Mouse (Mus musculus) frontal cortex, adult (tissue): ENCODE results near the gene Clip3.

Source experiments
- ATAC-seq: cut with Nextera tagmentation; 2 replicates; pipeline ENCODE4 v1.9.2; 2017; ENCODE audit warnings: mild to moderate bottlenecking, moderate library complexity, mixed read lengths; ENCODE audit not compliant: low TSS enrichment

Gene Clip3

DNA sequence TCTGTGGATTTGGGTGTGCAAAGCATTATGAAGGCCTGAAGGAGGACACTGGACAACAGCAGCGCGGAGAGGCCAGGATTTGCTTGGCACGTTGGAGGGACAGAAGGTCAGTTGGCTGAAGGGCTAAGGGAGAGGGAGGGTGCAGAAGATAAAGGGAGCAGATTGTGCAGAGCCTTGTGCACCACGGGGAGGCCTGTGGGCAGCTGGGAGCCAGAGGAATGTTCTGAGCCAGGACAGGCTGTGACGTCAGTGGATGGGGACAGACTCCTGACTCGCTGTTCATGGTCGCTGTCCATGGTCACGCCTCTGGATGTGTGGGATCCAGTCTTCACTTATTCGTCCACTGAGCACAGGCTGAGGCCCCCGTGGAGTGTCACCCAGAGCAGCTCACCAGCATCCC, 3.6 kb downstream of the Clip3 start:
- peak; percentile 35; the same call in 1 of the 2 replicates for ATAC-seq

DNA sequence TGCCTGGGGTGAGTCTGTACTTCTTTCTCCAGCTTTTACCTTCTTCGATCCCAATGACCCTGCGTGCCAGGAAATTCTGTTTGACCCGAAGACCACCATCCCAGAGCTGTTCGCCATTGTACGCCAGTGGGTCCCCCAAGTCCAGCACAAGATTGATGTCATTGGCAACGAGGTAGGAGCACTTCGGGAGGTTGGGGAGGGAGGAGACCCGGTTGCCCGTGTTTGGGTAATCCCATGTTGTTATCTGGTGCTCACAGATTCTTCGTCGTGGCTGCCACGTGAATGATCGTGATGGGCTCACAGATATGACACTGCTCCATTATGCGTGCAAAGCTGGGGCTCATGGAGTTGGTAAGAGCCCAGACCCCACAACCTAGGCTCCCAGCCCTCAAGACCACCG, 5.3 kb downstream of the Clip3 start:
- no peak for ATAC-seq

DNA sequence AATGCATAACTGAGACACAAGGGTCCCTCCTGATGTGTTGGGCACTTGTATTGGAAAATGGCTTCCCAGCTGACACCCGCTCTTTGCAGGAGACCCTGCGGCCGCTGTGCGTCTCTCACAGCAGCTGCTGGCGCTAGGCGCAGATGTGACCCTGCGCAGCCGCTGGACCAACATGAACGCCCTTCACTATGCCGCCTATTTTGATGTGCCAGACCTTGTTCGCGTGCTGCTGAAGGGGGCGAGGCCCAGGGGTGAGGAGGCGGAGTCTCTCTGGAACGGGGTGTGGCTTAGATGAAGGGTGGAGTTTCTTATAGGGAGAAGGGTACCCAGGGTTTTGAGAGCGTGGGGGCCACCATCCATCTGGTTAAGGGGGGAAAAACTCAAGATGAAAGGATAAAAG, 5.7 kb downstream of the Clip3 start:
- ATAC-seq, result no peak

DNA sequence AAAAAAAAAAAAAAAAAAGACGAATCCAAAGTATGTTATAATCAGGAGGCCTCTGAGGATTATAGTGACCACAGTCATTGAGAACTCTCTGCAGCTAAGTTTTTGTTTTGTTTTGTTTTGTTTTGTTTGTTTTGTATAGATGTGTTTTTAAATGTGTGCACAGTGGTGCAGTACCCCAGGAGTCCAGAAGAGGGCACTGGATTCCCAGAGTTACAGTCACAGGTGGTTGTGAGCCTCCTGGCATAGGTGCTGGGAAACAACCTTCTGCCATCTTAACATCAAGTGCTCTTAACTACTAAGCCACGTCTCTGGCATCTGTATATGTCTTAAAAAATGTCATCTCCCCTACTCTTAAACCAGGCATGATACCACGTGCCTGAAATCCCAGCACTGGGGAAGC, 9.4 kb downstream of the Clip3 start:
- ATAC-seq, result no peak

DNA sequence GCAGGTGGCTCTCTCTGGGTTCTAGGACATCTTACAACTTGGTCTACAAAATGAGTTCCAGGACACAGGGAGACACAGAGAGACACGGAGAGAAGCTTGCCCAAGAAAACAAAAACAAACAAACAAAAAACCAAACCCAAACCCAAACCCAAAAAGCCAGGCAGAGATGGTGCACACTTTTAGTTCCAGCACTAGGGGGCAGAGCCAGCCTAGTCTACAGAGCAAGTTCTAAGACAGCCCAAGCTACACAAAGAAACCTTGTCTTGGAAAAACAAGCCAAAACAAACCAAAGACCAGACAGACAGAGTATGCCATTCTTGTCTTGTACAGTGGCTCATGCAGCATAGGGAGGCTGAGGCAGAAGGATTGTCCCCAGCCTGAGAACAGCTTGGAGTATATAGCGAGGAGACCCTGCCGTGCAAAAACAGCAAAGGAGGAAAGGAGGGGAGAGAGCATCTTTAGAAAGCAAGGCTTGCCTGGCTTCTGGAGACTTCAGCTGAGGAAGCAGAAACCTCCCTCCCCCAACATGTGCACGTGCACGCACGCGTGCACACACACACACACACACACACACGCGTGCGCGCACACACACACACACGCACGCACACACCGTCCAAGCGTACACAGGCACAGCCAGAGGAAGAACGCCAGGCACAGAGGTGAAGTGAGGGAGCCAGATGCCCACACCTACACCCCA, 14.7 kb downstream of the Clip3 start:
- ATAC-seq, result no peak

DNA sequence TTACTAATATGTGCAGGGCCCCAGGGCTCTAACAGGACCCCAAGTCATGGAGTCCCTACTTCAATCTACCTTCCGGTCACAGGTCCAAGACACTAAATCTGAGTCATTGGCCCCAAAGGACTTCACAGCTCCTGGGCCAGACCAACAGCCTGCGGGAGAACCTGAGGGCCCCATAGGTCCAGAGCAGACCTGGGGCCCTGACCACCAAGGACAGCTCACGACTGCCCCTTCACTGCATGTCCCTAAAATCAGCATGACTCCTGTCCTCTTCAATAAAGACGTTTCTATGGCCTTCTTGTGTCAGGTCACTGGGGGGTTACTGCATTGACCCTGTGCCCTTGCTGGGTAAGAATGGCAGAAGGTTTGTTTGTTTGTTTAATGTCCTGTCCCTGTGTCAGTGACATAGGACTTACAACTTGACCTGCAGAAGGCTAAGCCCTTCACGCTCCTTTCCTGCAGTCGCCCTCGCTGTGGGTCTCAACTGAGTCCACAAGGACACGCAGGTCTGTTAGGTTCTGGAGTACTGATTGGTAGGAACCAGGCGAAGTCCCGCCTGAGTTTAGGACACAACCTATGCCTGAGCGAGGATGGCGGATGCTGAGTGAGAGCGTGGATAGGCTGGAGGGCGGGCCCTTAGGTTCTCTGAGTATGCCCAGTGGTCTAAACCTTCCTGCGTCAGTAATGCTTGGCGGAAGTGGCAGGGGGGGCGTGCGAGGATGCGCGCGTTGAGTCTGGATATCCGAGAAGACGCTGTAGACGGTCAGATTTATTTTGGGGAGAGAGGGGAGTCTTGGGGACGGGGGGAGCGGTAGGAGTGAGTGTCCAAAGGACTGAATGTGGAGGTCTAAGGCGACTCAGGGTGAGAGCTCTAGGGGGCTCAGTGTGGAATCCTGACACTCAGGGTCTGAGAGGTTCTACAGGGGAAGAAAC, 16.8 kb downstream of the Clip3 start, which contains the start of gene Alkbh6:
Gene Alkbh6, plus strand, starts transcription at position 642 of the 930 bp plus-strand sequence.
- peak; percentile 98 for ATAC-seq

DNA sequence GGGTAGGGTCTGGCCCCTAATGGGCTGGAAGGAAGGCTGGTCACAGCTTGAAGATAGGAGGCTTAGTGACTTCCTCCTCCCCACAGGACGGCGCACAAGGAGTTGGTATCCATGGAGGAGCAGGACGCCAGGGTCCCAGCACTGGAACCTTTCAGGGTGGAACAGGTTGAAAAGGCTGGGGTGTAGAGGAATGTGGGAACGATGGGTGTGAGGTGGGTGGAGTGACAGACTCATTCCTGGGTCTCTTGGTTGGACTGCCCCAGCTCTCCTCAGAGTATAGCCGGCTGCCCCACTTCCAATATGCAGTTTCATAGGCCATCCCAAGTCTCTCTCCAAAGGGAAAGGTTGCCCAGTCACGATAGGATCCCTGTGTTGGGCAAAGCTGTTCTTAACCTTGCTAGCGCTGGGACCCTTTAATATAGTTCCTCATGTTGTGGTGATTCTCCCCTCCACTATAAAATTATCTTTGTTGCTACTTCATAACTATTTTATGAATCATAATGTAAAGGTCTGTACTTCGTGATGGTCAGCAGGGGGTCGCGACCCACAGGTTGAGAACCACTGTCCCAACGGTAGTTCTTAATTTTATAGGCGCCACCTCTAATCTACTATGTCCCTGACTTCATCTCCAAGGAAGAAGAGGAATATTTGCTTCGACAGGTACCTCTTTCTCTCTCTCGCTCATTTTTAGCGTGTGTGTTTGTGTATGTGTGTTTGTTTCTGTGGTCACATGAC, 18.0 kb downstream of the Clip3 start:
- no peak for ATAC-seq

DNA sequence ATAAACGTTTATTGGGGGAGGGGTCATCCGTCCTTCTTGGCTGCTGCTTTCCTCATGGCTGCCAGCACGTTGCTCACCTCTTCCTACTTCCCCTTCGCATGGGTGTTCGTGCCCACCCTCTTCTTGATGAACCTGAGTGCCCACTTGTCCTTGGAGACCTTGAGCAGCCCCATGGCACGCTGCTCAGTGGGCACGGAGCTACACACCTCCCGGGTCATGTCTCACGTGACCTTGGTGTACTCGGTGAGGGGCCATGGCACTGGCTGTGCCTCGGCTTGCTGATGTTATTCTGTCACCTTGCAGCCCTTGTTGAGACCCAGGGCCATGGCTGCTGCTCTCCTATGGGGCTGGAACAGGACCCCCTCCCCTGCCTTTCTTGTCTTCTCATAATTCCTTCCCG, 18.6 kb downstream of the Clip3 start:
- no peak for ATAC-seq

DNA sequence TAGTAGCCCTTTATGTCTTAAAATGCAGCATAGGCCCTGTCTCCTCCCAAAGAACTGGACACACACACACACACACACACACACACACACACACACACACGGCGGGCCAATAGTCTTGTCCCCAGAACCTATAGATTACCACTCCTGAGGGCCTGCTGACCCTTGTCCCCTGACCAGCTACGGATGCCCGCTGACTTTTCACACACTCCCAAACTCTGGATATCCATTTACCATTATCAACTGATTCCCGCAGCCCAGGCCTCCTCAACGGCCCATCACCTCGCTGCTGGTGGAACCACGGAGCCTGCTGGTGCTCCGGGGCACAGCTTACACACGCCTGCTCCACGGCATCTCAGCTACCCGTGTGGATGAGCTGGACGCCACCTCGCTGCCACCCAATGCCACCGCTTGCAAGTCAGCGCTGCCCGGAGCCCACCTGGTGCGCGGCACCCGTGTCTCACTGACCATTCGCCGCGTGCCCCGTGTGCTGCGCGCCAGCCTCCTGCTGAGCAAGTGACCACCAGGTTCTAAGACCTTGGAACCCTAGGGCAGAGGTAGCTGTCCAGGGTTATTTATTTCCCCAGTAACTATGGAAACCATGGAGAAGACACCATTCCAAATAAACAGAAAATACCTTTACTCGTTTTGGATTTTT, 22.3 kb downstream of the Clip3 start:
- ATAC-seq, result no peak

DNA sequence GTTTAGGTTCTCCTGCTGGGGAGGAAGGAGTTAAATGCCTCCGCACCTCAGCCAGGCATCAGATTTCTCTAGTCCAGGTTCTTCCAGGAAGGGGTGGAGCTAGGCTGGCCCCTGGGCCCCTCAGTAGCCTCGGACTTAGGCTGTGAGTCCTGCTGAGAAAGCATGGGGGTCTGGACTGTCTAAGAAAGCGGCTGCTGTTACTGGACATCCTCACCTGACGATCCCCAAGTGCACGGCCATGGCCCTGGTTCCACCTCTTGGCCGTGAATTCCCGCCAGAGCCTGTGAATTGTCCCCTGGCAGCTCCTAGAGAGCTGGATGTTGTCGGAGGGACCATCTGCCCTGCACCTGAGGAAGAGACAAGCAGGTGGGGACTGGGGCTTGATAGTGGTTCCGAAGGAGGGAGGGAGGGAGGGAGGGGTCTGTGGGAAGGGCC, 23.2 kb downstream of the Clip3 start, which contains the start of gene Syne4:
Gene Syne4, plus strand, starts transcription at position 87 of the 435 bp plus-strand sequence.
- no peak for ATAC-seq

DNA sequence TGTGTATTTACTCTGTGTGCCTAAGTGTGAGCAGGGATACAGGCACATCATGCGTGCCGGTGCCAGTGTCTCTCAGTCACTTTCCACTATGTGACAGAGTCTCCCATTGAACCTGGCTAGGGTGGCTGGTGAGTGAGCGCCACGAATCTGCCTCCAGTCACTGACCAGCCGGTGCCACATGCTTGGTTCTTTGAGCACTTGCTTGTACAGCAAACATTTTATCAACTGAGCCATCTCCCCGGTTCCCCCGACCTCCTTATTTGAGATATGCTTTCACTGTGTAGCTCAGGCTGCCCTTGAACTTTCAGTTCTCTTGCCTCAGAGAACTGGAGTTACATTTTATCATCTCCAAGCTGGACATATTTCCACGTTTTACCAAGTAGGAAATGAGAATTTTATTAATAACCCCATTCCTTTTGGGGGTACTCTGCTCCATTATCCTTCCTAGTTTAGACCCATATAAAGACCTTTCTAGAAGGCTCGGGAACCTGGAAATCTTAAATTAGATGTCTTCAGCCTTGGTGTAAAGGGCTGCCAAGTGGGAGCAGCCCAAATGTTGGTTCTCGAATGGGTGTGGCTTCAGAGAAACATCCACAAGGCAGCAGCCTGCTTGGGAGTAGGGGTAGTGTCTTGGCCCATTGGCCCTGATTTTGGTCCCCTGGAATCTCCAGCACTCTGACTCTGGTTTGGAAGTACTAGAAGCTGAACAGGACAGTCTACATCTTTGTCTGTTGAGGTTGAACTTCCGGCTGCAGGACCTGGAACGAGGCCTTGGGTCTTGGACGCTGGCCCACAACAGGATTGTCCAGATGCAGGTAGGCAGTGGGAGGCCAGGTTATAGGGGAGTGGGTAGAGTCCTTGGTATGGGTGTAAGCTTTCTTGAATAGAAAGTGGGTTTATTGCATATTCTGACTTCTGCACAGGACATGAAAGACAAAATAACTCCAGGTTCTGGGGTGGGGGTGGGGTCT, 24.3 kb downstream of the Clip3 start:
- ATAC-seq, result no peak

DNA sequence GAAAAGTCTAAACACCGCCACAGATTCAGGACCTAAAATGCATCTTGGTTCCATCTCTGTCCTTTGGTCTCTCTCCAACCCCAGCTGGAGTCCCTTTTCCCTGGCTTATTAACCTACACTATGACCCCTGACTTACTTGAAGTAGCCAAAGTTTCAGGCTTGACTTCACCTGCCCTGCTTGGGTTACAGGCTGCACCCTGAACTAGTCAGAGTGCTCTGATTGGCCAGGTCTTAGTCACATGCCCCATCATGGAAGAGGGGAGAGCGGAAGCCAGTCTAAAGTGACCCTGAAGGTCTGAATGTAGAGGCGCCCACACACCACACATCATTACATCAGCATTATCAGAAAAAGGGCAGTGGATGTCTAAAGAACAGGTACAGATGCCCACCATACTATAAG, 26.6 kb downstream of the Clip3 start:
- no peak for ATAC-seq

DNA sequence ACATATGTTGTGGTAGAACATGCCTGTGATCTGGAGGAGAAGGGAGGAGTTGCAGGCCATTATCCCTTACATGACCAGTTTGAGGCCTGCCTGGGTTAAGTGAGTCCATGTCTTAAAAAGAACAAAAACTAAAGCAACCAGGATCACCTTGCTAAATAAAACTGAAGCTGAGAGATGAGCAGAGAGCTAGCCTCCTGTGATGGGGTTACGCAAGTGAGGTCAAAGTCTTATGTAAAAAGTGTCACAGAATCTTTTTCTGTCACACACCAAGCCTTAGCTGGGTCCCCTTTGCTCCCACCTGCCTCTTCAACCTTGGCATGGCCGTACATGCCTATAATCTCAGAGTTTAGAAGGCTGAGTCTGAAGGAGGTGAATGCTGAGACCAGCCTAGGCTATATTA, 29.4 kb downstream of the Clip3 start:
- ATAC-seq, result no peak

DNA sequence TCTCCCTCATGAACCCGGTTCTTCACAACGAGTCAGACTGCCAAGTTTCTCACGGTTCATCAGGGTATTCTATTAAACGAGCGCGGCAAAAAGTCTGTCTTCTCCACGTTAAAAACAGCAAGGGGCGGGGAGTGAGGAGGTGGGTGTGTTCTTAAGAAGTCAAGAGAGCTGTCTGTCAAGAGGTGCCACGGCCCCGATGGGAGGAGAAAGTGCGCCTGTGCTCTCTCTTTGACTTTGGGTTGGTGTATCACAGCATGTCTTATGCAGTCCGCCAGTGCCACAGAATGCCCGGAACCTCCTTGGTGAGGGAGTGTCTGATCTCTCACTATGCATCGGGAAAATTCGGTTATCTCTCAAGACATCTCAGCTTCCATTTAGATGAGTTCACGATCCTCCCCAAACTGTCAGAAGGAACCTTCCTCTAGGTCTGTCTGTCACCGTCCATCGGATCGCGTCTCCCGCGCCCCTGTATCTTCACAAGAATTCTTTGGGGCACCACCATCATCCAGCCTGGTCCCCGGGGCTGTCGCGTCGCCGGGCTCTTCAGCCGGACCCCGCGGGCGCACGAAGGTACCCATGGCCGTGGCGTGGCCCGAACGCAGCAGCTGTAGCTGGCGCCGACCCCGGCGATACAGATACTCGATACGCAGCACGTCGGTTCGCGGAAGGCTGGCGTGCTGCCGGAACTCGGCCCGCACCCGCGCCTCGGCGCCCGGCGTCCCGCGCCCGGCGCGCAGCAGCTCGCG, 30.2 kb downstream of the Clip3 start, which contains the start of gene E130208F15Rik:
Gene E130208F15Rik, plus strand, starts transcription at position 202 of the 746 bp plus-strand sequence.
- peak; percentile 58 for ATAC-seq

DNA sequence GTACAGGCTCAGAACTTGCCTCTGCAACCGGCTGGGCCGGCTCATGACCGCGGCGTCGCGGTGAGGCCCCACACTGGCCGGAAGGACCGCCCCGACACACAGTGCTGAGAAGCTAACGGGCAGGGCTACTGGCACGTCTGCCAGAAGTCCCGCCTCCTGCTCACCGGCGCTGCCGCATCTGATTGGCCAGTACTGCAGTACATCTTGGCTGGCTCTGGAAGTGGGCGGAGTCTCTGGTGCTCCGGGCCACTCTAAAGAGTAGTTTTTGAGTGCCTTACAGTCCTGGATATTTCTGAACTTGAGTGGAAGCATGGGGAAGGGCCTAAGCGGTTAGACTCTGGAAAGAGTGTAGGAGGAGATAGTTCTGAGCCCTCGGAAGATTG, 30.7 kb downstream of the Clip3 start:
- ATAC-seq, result peak; percentile 88

DNA sequence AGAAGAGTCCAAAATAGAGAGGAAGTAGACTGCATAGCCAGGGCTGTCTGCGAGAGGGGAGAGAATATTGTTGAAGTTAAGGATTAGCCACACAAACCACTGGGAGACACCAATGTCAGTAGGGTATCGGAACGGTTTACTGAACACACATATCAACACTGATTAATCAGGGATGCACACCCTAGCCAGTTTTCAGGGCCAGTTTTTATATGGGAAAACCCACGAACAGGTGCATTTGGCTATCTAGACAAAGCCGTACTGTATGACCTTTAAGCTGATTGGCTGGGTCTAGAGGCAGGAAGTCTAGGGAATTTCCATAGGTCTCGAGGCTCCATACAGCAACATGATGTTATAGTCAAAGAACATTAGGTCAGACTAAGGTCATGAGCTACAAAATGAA, 31.3 kb downstream of the Clip3 start:
- ATAC-seq, result no peak

DNA sequence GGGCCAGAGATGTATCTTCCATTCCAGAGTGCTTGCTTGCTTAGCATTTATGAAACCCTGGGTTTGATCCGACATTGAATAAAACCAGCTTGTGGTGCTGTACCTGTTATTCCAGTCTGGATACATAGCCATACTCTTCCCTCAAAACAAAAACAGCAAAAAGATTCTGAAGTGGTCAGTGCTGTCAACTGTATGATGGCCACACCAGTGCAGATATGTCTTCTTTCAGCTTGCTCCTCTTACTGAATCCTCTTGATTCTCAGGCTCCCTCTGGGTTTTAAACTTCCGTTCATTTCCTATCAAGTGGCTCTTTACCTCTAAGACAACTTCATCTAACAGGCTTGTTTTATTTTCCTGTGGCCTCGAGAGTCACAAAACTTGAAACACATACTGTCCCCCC, 32.3 kb downstream of the Clip3 start, which contains the start of gene Sdhaf1:
Gene Sdhaf1, minus strand, starts transcription at position 101 of the 400 bp plus-strand sequence.
- no peak for ATAC-seq

DNA sequence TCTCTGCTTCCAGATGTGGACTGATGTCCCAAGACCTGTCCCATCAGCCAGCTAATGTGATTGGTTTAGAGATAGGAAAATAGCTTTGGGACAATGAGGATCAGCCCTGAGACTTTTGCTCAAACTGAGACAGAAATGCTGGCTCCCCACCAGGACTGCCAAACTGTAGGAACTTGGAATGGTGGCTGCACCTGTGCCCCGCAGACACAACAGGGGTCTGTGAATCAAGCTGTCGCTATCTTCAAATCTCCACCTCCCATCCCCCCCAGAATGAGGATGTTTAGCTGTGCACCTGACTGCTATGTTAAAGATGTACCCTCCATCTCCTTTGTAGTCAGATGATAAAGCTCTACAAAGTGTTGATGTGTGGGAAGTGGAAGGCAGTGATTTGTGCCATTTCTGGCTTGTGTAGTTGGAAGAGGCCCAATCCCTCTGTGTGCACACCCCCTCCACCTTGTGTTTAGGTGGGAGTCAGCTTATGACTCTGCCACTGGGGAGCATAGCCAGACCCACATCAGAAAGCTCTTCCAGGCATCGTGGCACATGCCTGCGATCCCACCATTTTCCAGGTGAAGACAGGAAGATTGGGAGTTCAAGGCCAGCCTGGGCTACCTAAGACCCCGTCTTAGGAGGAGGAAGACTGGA, 32.9 kb downstream of the Clip3 start:
- peak; percentile 41; the same call in 1 of the 2 replicates for ATAC-seq

DNA sequence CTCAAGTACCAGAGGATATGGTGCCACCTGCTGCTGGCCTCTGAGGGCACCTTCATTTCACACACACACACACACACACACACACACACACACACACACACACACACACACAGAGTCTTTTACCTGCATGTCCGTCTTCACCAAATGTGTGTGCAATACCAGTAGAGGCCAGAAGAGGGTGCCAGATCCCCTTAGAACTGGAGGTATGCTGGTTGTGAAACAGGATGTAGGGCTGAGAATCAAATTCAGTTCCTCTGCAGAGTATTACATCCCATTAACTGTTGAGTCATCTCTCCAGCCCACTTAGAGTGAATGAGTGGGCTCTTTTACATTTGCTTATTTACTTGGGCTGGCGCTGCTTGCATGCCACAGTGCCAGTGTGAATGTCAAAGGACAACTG, 33.8 kb downstream of the Clip3 start:
- ATAC-seq, result no peak
